Mouse (Mus musculus): ENCODE data around the gene Zfp597. TPM values are rescaled to one million over a fixed set of nuclear protein-coding genes. Genes with fewer than 3 reads are reported as not detected.

Gene Zfp597
- total and polyA plus RNA-seq, 3 experiments = 2.3 to 12.1 (median 10.8) TPM

GRCm38 (mm10) chr16:3923515-3923914, 39.2 kb upstream of the Zfp597 start:
- intact Hi-C loops (cut with DNase I) = no loop called here
- H3K4me3 ChIP-seq = no peak overlapping the region
- no peak overlapping the region for H3K9ac ChIP-seq (ENCODE audit: low read depth, low read length)
- no peaks in the 10 kb centered on the region for H3K79me2 ChIP-seq (replicated peaks; ENCODE audit: control insufficient read depth, insufficient read depth, low read length)
- WGBS = 88% methylated on average over 3 of the region's 3 CpGs
- DNase-seq = no peak
- TF ChIP-seq EP300 (IDR thresholded peaks at IDR 0.05; ENCODE audit: insufficient read depth, low read depth, low read length) = no peak
- no peak for TF ChIP-seq POLR2A (IDR thresholded peaks at IDR 0.05; ENCODE audit: insufficient read depth, low read depth, low read length)
- no peak for TF ChIP-seq CTCF (IDR thresholded peaks at IDR 0.05)
- H3K27ac ChIP-seq = no peak overlapping the region
- no peaks in the 10 kb centered on the region for H3K36me3 ChIP-seq (ENCODE audit: control insufficient read depth, insufficient read depth, low read length)
- no peaks in the 10 kb centered on the region for H3K27me3 ChIP-seq (ENCODE audit: control insufficient read depth, insufficient read depth, low read length)
- no peaks in the 10 kb centered on the region for H3K4me1 ChIP-seq (ENCODE audit: control insufficient read depth, insufficient read depth, low read length)

- 67% methylated on average over 2 of the region's 2 CpGs for WGBS
- no peaks in the 10 kb centered on the region for H3K4me1 ChIP-seq (ENCODE audit: control insufficient read depth, insufficient read depth, low read length)
- H3K27ac ChIP-seq = no peak overlapping the region
- H3K9ac ChIP-seq (ENCODE audit: low read depth, low read length) = no peak overlapping the region
- H3K36me3 ChIP-seq (ENCODE audit: control insufficient read depth, insufficient read depth, low read length) = no peaks in the 10 kb centered on the region; the same call in 1 of the 2 replicates
- intact Hi-C loops (cut with DNase I) = no loop called here
- no peaks in the 10 kb centered on the region for H3K79me2 ChIP-seq (replicated peaks; ENCODE audit: control insufficient read depth, insufficient read depth, low read length)
- no peak for DNase-seq
- H3K4me3 ChIP-seq = no peak overlapping the region
- no peaks in the 10 kb centered on the region for H3K27me3 ChIP-seq (ENCODE audit: control insufficient read depth, insufficient read depth, low read length)
- no peak for TF ChIP-seq EP300 (IDR thresholded peaks at IDR 0.05; ENCODE audit: insufficient read depth, low read depth, low read length)
- TF ChIP-seq CTCF (IDR thresholded peaks at IDR 0.05) = no peak
- no peak for TF ChIP-seq POLR2A (IDR thresholded peaks at IDR 0.05; ENCODE audit: insufficient read depth, low read depth, low read length)
Measured at GRCm38 (mm10) chr16:3920756-3921155, 36.4 kb upstream of the Zfp597 start.

- Histone ChIP-seq H3K36me3 (ENCODE audit: control insufficient read depth, insufficient read depth, low read length) (peaks cover 3% of the 10 kb centered on the region), H3K9ac (ENCODE audit: low read depth, low read length) (peak overlapping the region; percentile 79), H3K4me3 (peak overlapping the region; percentile 75), H3K79me2 (replicated peaks; ENCODE audit: control insufficient read depth, insufficient read depth, low read length) (no peaks in the 10 kb centered on the region), H3K4me1 (ENCODE audit: control insufficient read depth, insufficient read depth, low read length) (no peaks in the 10 kb centered on the region), H3K27me3 (ENCODE audit: control insufficient read depth, insufficient read depth, low read length) (no peaks in the 10 kb centered on the region), H3K27ac (peak overlapping the region; percentile 90)
- TF ChIP-seq POLR2A (IDR thresholded peaks at IDR 0.05; ENCODE audit: insufficient read depth, low read depth, low read length) (no peak), EP300 (IDR thresholded peaks at IDR 0.05; ENCODE audit: insufficient read depth, low read depth, low read length) (no peak), CTCF (IDR thresholded peaks at IDR 0.05) (no peak)
- no peak for DNase-seq
- intact Hi-C loops (cut with DNase I) = loop anchor here (2.0 kb wide), 2 partner anchors 62 to 94 kb away; partner anchors contain the start of genes Slx4 and Zfp174
- WGBS = 3% methylated on average over 20 of the region's 20 CpGs
Measured at GRCm38 (mm10) chr16:3909118-3909517, 24.8 kb upstream of the Zfp597 start.

- Histone ChIP-seq H3K4me3 (peak within 1 kb of the TSS; percentile 75), H3K36me3 (ENCODE audit: control insufficient read depth, insufficient read depth, low read length) (peaks cover 3% of the 10 kb centered on the region), H3K27ac (peak within 1 kb of the TSS; percentile 90), H3K9ac (ENCODE audit: low read depth, low read length) (peak within 1 kb of the TSS; percentile 79), H3K27me3 (ENCODE audit: control insufficient read depth, insufficient read depth, low read length) (no peaks in the 10 kb centered on the region), H3K4me1 (ENCODE audit: control insufficient read depth, insufficient read depth, low read length) (no peaks in the 10 kb centered on the region), H3K79me2 (replicated peaks; ENCODE audit: control insufficient read depth, insufficient read depth, low read length) (no peaks in the 10 kb centered on the region)
- TF ChIP-seq POLR2A (IDR thresholded peaks at IDR 0.05; ENCODE audit: insufficient read depth, low read depth, low read length) (peak; percentile 82), EP300 (IDR thresholded peaks at IDR 0.05; ENCODE audit: insufficient read depth, low read depth, low read length) (peak; percentile 52; the same call in 1 of the 2 replicates), CTCF (IDR thresholded peaks at IDR 0.05) (peak; percentile 94)
- WGBS = under 1% methylated on average over 33 of the region's 33 CpGs
- intact Hi-C loops (cut with DNase I) = loop anchor here (1.0 to 2.0 kb wide), 4 partner anchors 24 to 94 kb away; partner anchors contain the start of genes Gm20695, Slx4, Zfp174 and Zfp597
- peak; percentile 90 to 96 for DNase-seq
Measured at GRCm38 (mm10) chr16:3908537-3909111, 24.3 kb upstream of the Zfp597 start, which contains the start of the genes 1700037C18Rik and Cluap1. 1700037C18Rik (minus strand) TSS chr16:3908689. Cluap1 (plus strand) TSS chr16:3908801.

- TF ChIP-seq CTCF (IDR thresholded peaks at IDR 0.05) = no peak
- TF ChIP-seq POLR2A (IDR thresholded peaks at IDR 0.05; ENCODE audit: insufficient read depth, low read depth, low read length) = no peak
- no peak for TF ChIP-seq EP300 (IDR thresholded peaks at IDR 0.05; ENCODE audit: insufficient read depth, low read depth, low read length)
Measured at GRCm38 (mm10) chr16:3907471-3907870, 23.1 kb upstream of the Zfp597 start.

GRCm38 (mm10) chr16:3896553-3896952, 12.2 kb upstream of the Zfp597 start:
- Histone ChIP-seq H3K36me3 (ENCODE audit: control insufficient read depth, insufficient read depth, low read length) (peaks cover 9% of the 10 kb centered on the region), H3K27ac (no peak overlapping the region), H3K4me1 (ENCODE audit: control insufficient read depth, insufficient read depth, low read length) (peaks cover 15% of the 10 kb centered on the region), H3K9ac (ENCODE audit: low read depth, low read length) (no peak overlapping the region), H3K4me3 (no peak overlapping the region), H3K79me2 (replicated peaks; ENCODE audit: control insufficient read depth, insufficient read depth, low read length) (no peaks in the 10 kb centered on the region; the same call in none of the 2 replicates), H3K27me3 (ENCODE audit: control insufficient read depth, insufficient read depth, low read length) (no peaks in the 10 kb centered on the region)
- TF ChIP-seq CTCF (IDR thresholded peaks at IDR 0.05) = no peak
- no peak for TF ChIP-seq EP300 (IDR thresholded peaks at IDR 0.05; ENCODE audit: insufficient read depth, low read depth, low read length)
- DNase-seq = no peak
- 84% methylated on average over 1 of the region's 1 CpGs for WGBS
- intact Hi-C loops (cut with DNase I) = no loop called here

More at GRCm38 (mm10) chr16:3907471-3907870, 23.1 kb upstream of the Zfp597 start:
- Histone ChIP-seq H3K36me3 (ENCODE audit: control insufficient read depth, insufficient read depth, low read length) (peaks cover 3% of the 10 kb centered on the region), H3K27ac (no peak overlapping the region), H3K4me1 (ENCODE audit: control insufficient read depth, insufficient read depth, low read length) (no peaks in the 10 kb centered on the region), H3K4me3 (no peak overlapping the region), H3K27me3 (ENCODE audit: control insufficient read depth, insufficient read depth, low read length) (no peaks in the 10 kb centered on the region), H3K9ac (ENCODE audit: low read depth, low read length) (no peak overlapping the region), H3K79me2 (replicated peaks; ENCODE audit: control insufficient read depth, insufficient read depth, low read length) (no peaks in the 10 kb centered on the region)
- 61% methylated on average over 2 of the region's 2 CpGs for WGBS
- intact Hi-C loops (cut with DNase I) = no loop called here
- no peak for DNase-seq
